Mouse (Mus musculus) retina, embryonic 14.5 days (tissue): ENCODE data around the gene Slc22a23.

Source experiments
- DNase-seq: peaks from one replicate; pipeline ENCODE4 v3.0.0-alpha.2; 2015; ENCODE audit warnings: low spot score

Gene Slc22a23

DNA sequence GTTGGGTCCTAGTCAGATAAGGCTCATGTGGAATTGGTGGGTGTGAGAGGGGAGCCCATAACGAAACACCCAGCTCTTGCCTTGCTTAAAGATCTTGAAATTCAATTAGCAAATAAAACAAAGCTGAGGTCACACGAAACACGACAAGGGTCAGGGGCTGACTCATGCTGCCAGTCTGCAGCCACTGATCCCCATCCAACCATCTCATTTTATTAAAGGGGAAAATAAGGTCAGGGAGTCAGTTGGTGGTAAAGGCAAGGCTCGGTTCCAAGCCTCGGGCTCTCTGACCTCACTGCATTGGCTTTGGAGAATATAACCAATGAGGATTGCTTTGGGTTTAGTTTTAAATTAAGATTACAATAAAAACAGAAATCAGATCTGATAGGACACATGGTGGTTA lies 110.5 kb downstream of the Slc22a23 start:
- DNase-seq = no peak

DNA sequence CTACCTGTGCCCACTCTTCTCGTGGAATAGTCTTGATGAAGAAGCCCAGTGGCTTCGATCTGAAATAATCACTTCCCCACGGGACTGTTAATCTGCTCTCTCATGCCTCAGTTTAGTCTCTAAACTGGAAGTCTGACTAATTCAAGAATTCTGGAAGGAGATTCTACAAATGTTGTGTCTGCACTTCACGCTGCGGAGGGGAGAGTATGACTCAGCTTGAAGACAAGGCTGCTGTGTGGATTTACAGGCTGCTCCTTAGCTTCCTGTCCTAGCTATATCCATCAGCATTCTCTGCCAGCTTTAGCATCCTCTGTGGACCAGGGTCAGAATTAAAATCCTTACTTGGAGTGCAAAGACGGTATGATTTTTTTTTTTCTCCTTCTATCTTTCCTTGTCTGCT lies 112.0 kb downstream of the Slc22a23 start:
- no peak for DNase-seq

DNA sequence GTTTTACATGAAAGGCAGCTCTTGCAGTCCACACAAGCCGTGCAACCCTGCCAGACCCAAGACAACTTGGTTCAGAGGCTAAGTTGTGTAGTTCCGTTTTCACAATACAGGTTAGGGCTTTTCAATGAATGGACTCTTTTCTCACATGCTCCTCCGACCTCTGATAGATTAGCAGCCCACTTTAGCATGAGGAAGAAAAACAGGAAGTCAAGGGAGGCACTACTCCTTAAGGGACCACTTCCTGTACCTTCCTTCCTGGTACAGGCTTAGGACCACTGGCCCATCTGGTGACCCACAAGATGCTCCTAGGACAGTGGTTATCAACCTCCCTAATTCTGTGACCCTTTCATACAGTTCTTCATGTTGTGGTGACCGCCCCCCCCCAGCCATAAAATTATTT lies 116.1 kb downstream of the Slc22a23 start:
- no peak for DNase-seq

DNA sequence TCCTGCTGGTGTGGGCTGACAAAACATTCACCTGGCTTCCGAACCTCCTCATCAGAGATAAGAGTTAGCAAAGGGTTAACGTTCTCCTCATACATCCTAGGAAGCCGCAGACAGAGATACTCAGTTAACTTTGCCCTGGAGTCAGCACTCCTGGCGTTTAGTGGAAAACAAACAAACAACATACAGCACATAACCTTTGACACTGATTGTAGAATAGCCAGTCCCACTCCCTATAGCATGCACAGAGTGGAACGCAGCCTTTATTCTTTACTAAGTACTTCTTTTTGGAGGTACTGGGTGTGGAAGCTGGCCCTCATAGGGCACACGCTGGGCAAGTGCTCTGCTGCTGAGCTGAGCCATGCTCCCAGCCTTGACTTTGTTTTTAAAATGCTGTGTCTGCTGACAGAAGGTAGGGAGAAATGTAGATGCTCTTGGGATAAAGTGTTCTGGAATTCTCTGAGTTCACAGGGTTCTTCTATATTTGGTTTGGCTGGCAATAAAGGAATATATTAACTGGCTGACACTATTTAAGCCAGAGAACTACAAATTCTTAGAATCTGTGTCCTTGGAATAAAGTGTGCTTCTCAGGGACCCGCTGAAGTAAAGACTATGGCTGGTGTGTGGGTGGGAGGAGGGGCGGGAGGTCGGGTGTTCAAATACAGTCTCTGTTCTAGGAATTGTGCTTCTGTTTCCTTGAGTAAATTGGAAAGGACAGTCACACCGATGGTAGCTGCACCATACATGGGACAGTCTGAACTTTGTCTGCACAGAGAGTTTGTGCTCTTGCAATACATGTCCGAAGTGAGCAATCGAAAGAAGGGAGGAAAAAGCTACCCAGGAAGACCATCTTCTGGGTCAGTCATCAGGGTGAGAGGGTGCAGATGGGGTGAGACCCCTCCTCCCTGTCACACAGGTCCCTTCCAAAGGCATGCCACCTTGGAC lies 117.0 kb downstream of the Slc22a23 start:
- no peak for DNase-seq

DNA sequence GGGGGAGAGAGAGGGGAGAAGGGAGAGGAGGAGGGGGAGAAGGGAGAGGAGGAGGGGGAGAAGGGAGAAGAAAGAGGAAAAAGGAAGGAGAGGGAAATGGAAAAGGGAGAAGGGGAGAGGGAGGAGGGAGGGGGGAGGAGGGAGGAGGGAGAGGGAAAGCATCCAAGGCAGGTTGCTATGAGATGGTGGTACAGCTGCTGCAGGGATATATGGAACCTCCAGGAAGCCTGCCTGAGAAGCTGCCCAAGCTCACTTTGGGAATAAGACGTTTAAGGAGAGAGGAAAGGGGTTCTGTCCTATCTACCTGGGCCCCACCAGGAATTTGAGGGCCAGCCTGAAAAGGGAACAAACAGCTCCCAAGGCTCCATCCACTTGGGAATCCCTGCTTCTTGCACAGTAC lies 118.0 kb downstream of the Slc22a23 start:
- no peak for DNase-seq

DNA sequence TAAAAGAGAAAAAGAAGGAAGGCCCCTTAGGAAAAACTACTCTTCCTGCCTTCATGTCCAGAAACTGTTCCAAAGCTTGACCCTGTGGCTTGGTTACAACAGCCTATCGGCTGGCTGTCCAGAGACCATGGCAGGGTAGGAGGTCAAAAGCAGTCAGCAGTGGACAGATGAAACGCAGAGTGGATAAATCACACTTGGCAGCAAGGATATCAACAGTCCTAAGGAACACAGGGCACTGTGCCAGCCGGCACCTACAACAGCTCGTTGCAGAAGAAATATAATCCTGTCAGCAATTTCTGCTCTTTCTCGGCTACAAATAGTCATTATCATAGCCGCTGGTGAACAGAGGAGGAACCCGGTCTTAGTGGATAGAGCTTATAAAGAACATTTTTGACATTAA lies 122.0 kb downstream of the Slc22a23 start:
- DNase-seq = no peak

DNA sequence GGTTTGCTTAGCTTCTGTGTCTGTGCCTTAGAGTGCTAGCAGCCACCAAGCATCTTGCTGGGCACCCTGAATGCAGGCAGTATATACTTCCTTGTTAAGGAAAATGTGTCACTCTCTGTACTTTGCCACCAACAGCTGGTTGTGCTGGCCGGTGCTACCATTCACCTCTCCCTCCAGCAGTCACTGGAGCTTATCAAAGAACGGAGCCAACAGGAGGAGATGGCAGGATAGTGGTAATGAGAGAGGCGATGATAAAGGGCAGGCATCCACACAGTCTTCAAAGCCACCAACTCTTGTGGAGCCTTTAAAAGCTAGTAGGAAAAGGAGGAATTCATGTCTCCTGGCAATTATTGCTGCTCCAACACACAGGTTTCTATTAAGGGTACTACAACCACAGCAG lies 125.3 kb downstream of the Slc22a23 start:
- no peak for DNase-seq

DNA sequence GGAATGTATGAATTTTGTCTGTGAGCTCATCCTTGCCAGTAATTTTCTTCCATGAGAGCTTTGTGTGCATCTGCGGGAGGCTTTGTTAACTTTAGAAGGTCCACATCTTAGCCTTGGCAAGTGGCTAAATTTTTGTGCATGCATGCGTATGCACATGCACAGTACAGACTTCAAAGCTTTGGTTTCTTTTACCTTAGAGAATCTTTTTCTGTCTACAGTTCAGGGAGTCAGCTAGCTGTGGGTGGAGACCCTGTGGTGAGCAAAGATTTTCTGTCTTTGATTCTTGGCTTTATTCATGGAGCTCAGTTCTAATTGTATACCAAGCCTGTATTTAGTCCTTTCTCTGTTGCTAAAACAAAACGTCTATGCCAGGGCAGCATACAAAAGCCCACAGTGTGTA lies 126.2 kb downstream of the Slc22a23 start:
- DNase-seq = no peak

DNA sequence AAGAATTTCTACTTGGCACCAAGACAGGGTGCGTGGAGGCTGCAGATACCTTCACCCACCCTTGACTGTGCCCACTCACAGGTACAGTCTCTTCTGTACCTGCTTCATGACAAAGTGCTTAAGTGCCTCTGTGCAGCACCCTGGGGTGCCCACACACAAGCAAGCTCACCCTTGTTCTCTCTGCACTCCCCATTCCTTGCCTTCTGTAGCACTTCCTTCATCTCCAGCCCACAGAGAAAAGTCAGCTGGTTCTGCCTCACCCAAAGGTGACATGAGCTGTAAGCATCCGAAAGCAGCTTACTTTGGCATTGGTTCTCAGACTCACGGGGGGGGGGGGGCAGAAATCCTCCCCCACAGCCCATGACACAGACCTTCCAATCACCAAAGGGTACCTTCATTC lies 130.1 kb downstream of the Slc22a23 start:
- DNase-seq = no peak

DNA sequence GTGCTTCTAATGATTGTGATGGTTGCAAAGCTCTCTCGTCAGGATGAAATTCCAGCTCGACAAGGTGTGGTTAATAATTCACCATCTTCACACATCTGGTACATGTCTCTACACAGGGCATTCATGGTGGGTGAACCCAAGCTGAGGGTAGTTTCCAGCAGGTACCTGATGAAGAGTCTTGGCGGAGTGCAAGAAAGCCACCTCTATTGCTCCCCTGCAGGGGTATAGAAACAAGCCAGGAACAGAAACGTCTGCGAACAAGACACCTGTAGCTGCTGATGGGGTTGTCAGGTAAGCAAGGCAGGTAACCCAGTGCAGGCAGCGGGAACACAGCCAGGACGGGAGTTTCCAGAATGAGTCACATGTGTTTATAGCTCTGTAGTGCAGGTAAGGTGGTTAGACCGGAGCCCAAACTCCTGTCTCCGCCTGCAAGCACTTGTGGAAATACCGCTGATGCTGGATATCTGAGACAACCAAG lies 132.2 kb downstream of the Slc22a23 start:
- no peak for DNase-seq

DNA sequence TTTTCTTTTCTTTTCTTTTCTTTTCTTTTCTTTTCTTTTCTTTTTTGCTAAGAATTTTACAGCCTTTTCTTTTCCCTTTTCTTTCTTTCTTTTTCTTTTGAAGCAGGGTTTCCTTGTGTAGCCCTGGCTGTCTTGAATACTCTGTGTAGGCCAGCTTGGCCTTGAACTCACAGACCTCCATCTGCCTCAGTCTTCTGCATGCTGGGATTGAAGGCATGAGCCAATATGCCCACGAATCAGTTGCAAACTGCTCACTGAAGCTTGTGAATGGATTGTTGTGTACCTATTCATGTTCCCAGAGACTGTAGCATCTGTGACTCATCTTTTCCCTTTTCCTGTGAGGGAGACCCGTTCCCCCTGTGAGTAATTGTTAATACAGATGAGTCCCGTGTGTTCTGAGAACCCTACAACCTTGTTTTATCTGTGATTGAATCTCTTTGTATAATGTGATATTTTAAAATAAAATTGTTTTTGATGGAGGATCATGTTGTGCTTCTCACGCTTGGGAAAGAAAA lies 133.7 kb downstream of the Slc22a23 start:
- DNase-seq = no peak

DNA sequence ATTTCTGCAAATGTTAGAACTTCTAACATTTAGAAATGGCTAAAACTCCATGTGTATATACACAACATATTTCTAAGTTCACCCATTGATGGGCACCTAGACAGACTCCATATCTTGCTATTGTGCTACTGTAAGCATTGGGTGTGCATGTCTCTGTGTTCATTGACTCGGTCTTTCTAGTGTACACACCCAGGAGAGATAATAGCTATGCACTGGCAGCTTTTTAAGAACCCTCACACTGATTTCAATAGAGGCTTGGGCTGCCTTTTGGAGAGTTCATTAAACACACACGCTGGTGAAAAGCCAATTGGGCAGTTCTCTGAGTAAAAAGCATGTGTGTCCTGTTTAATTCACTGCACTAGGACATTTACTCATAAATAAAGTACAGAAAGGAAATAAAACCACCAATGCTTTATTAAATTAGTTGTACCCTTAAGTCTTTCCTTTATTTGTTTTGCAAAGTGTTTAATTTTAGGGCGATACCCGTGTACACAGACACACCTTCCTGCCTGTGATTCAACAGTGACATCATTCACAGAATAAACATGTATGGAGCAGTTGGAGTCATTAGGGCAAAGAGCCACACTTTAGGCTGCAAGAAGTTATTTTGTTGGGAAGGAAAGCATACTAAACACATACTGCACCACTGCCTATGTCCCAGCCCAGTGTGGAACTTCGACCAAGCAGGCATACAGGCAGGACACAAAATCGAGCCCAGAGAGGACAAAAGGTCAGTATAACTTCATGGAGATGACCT lies 137.1 kb downstream of the Slc22a23 start:
- DNase-seq = no peak

DNA sequence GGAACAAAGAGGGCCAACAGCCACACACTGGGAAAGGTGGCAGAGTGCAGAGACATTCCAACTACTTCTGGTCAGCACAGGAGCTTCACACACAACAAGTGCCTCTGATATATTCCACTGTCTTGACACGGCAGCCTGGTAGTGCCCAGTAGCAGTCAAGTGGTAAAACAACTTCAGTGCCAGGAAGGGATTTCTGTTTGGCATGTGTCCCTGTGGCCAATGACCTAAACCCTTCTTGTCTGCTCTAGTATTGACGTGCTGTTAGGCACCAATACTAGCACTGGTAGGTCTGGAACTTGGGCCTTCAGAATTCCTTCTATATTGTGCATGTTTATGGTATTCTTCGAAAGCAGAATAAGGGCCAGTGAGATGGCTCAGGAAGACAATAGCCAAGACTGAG lies 139.8 kb downstream of the Slc22a23 start:
- DNase-seq = no peak

DNA sequence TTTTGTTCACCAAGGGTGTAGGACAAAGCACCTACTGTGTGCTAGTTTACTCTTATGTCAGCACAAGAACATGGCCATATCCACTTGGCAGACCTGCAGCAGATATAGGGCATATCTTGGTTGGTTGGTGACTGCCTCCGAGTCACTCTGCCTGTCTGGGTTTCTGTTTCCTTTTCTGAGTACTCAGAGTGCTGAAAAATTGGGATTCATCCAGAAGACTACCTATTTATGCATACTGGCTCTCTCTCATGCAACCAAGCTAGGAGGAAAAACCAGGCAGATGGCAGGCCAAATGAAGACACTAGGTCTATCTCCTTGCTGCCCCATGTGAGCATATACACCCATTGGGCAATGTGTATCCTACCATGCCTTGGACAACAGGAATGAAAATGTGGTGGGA lies 149.3 kb downstream of the Slc22a23 start:
- DNase-seq = no peak

DNA sequence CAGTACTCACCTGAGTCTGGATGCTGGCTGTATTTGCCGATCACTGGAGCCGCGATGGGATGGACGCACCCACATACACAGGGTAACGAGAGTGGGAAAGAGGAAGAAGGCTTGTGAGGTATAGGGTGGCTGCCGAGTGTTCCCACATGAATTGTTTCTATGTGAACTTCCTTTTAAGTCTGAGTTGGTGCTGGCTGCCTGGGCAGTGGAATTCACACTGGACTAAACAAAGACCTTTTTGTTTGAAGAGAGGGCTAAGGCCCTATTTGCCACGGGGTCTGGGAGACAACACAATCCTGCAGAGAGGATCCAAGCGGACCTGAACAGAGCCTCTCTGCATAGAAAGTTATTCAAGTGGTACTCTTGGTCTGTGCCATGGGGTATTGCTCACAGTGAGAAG lies 151.6 kb downstream of the Slc22a23 start:
- DNase-seq = no peak

DNA sequence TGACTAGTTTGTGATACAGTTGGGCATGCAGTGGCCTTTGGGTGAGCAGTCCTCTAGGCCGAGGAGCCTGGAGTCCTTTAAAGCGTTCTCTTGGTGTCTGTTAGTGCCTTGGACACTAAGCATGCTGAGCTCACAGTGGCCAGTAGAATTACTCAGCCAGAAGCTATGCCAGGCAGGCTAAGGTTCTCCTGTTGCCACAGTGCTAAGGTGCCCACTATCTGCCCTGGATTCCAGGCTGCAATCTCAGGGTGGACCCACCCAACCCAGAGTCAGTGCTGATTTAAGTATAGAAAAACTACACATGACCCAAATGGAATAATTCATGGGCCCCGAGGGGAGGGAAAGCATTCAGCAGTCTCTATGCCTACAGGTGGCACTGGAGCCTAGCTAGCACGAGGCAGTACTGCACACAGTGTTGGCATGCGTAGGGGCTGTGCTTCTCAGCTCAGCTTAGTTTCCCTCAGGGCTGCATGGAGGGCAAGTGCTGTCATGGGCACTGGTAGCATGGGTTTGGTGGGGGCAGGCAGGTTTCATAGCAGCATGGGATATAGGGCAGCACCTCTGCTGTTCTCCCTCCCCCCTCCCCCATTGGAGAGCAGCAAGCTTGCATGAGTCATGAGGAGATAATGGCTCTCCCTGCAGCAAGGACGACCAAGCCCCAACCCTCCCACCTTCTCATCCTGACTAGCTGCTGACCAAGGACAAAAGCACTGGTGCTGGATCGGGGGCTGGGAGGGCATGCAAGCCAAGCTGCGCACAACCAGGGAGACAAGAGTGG lies 152.4 kb downstream of the Slc22a23 start:
- no peak for DNase-seq

DNA sequence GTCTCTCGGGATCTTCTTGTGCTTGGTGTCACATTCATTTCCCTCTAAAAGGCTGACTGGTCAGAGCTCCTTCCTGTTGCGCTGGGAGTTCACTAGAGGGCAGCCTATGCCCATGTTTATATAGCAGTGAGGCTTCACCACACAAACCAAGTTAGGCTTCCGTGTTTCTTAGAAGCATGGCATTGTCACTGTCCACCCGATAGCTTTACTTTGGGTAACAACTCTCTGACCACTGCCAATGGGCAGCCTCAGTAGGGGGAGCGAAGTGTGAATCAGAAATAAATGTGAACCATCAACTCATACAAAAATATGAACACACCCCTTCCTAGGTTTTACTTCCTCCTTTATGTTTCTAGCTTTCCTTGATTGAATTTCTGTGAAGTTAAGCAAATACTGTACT lies 157.4 kb downstream of the Slc22a23 start:
- DNase-seq = peak; percentile 91

DNA sequence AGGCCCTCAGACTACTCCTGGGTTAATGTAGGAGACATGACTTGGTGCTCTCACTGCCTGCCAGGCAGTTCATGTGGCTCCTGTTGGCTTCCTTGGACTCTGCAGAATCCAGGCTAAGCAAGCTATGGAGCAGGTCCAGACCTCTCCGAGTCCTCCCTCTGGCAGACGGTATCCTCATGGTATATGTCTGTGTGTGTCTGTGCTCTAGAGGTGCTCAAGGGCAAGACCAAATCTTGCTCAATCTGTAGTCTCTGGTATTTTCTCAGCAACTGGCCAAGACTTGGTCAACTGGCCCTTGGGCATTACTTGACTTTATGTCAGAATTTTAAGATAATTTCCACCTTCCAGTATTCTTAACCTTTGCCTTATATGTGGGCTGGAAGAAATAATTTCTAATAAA lies 159.6 kb downstream of the Slc22a23 start:
- no peak for DNase-seq

DNA sequence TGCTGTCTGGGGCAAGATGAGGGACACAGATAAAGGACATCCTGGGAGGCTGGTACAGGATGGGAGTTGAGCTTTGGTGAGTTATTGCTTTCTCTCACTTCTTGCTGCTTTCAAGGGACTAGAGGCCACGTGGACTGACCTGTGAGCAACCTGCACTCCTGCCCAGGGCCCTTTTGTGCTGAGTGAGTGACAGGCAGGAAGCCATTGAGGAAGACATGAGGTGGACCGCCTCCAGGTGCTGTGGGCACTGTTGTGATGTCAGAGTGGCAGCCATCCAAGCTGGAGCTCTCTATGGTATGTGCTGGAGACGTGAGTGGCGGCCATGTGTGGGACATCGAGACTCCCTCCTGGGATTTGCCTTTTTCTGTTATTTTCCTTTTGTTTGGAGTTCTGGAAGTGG lies 163.4 kb downstream of the Slc22a23 start:
- no peak for DNase-seq

DNA sequence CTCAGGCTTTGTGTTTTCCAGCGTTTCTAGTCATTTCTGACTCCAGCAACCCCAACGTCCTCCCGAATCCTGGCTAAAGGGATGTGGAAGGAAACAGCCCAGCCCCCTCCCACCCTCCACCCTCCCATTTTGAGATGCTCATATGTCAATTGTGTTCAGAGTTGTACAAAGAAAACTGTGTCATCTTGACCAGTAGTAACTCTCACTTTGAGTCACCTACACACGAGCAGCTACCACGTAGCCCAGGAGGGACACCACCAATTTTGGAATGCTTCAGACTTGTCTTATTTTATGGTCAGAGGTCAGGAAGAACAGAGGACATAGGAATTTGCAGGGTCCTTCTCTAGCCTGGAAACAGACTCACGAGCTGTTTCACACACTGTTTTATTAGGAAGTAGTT lies 171.0 kb downstream of the Slc22a23 start:
- no peak for DNase-seq

DNA sequence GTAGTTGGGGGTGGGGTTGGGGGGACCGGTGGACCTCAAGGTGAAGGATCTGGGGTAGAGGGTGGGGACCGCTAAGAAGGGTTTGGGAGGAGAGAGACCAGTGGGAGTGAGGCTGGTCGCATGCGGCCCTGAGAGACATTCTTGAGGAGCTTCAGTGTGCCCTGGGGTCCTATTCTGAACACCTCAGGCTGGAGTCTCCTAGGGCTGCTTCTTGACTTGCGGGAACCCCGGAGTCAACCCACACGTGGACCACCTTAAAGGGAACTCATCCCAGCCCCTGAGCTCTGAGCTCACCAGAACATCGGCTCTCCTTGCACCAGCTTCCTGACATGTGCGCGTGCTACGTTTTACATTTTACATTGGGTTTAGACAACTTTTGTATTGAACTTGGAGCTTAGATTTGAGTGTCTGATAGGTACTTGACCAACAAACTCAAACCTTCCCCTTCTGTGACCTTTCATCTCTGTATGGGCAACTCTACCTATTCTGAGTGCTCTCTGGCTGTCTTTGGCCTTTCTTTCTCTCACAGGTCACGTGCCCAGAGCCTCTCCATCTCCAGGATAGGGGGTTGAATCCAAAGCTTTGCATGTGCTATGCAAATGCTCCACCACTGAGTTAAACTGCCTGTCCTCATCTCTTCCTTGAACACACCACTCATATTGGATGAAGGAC lies 181.5 kb downstream of the Slc22a23 start:
- DNase-seq = no peak
